Mouse (Mus musculus) small intestine, adult 2 months (tissue): ENCODE results near the gene Sirt7.

ENCODE experiments used
- CTCF ChIP-seq: fragments of 200-500 bp; IDR thresholded peaks from 2 replicates; pipeline ENCODE4 v1.5.1; 2012; ENCODE audit warnings: low read depth, mild to moderate bottlenecking, control low read depth, inconsistent platforms, low read length, moderate library complexity, mixed read lengths; ENCODE audit not compliant: insufficient replicate concordance, insufficient read length; ENCODE audit errors: extremely low read depth
- POLR2A ChIP-seq: fragments of 200-500 bp; IDR thresholded peaks from 2 replicates; pipeline ENCODE4 v1.6.1; 2012; ENCODE audit warnings: low read depth, mild to moderate bottlenecking, control low read depth, inconsistent platforms, low read length, moderate library complexity

DNA sequence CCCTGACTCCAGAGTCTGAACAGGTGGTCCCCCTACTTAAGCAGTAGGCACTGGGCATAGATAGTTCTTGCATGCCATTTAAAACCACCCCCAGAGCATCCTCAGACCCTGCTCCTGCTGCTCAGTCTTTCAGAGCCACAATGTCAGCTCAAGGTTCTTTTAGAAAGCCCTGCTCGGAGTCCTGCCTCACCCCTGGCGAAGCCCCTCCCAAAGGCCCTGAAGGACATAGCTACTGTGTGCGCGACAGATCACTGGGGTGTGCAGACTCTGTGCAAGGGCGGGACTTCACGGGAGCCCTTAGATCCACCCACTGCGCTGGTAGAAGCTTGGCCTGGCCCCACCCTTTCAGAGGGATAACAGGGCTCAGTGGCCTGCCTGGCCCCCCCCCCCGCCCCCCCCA lies 15.8 kb downstream of the Sirt7 start:
- TF ChIP-seq CTCF = no peak
- no peak for TF ChIP-seq POLR2A
